Mouse (Mus musculus) kidney, embryonic 16.5 days (tissue): ENCODE measurements around the gene Gm10840. TPM values are rescaled to one million over a fixed set of nuclear protein-coding genes. Genes with fewer than 3 reads are reported as not detected.

Experiments used
- ATAC-seq: fragments of 200-750 bp; cut with Nextera tagmentation; 2 replicates; pipeline ENCODE4 v1.8.0; 2017; ENCODE audit warnings: moderate TSS enrichment; ENCODE audit not compliant: low FRiP score, low TSS enrichment
- H3K27ac ChIP-seq: fragments of 300-500 bp; sonication (generic); 2 replicates; pipeline ENCODE4 v1.5.1; 2014; ENCODE audit warnings: low read length
- H3K27me3 ChIP-seq: fragments of 300-500 bp; sonication (generic); 2 replicates; pipeline ENCODE4 v1.6.1; 2014; ENCODE audit warnings: low read length, control low read depth, mixed read lengths; ENCODE audit not compliant: insufficient read depth
- H3K36me3 ChIP-seq: fragments of 300-500 bp; sonication (generic); 2 replicates; pipeline ENCODE4 v1.6.1; 2014; ENCODE audit warnings: low read length, control low read depth, mixed read lengths; ENCODE audit not compliant: insufficient read depth
- H3K4me1 ChIP-seq: fragments of 300-500 bp; sonication (generic); 2 replicates; pipeline ENCODE4 v1.6.1; 2014; ENCODE audit warnings: low read length, control low read depth, mixed read lengths; ENCODE audit not compliant: insufficient read depth
- H3K4me2 ChIP-seq: fragments of 300-500 bp; sonication (generic); replicated peaks from 2 replicates; pipeline ENCODE4 v1.6.1; 2014; ENCODE audit warnings: low read depth, low read length
- H3K4me3 ChIP-seq: fragments of 300-500 bp; sonication (generic); 2 replicates; pipeline ENCODE4 v1.5.1; 2014; ENCODE audit warnings: mild to moderate bottlenecking, low read length
- H3K9ac ChIP-seq: fragments of 300-500 bp; sonication (generic); replicated peaks from 2 replicates; pipeline ENCODE4 v1.6.1; 2014; ENCODE audit warnings: low read length
- H3K9me3 ChIP-seq: fragments of 300-500 bp; sonication (generic); 2 replicates; pipeline ENCODE4 v1.6.1; 2016; ENCODE audit warnings: low read length, control low read depth
- WGBS: fragments of 180-500 bp; shearing (Covaris S2); extraction: QIAGEN DNeasy Blood & Tissue Kit; methylation state at CpG from one replicate; pipeline ENCODE4 v1.1.7; 2014; 5-methylcytosine and 5-hydroxymethylcytosine counted together
- polyA plus RNA-seq: library from polyadenylated mRNA; unstranded; fragments of >200 nt; fragmentation: Nextera tagmentation; extraction: Ambion mirVana; gene quantifications from 2 replicates; pipeline ENCODE4 v1.2.1, GENCODE M21; 2015

Gm10840 gene
- polyA plus RNA-seq, 1 experiment from 2014 or later = not detected

DNA sequence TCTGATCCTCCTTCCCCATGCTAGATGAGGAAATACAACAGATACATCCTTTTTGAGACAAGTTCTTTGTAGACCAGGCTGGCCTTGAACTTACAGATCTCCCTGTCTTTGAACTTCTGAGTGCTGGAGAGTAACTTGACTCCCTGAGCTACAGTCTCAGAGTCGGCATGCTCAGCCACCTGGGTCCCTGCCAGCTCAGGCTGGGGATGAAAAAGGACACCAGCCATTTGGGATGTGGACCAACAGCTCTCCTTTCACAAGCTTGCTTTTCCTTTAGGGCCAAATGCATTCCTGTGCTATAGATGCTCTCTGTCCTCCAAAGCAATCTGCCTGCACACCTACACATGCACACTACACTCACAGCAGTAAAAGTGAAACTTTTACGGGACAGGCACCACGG, 14.4 kb downstream of the Gm10840 start:
- ATAC-seq = no peak
- H3K4me1 ChIP-seq = no peaks in the 10 kb centered on the region
- WGBS = 32% methylated on average over 3 of the region's 3 CpGs
- H3K4me2 ChIP-seq = no peak overlapping the region
- H3K36me3 ChIP-seq = 0 out of 2 replicates have a peak, but pooled peaks cover 7% of the 10 kb centered on the region
- no peaks in the 10 kb centered on the region for H3K27me3 ChIP-seq
- no peak overlapping the region for H3K4me3 ChIP-seq
- no peaks in the 10 kb centered on the region for H3K9me3 ChIP-seq
- no peak overlapping the region for H3K9ac ChIP-seq
- H3K27ac ChIP-seq = no peak overlapping the region

DNA sequence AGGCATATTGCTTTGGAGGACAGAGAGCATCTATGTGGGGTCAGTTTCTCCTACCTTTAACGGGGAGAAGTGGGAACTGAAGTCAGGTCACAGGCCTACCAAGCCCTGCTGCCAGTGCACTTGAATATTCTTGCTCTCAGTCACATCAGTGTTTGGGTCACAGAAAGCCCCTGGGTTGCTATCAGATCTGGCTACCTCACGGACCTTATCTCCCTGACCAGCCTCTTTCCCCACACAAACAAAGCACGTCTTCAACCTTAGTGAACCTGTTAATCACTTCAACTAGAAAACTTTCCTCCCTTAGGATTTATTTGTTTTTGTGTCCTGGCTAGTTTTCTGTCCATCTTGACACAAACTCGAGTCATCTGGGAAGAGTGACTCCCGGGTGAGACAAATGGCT, 15.7 kb downstream of the Gm10840 start:
- no peak for ATAC-seq
- Histone ChIP-seq H3K9ac (no peak overlapping the region), H3K4me1 (no peaks in the 10 kb centered on the region), H3K9me3 (no peaks in the 10 kb centered on the region), H3K4me2 (no peak overlapping the region), H3K27ac (no peak overlapping the region), H3K36me3 (0 out of 2 replicates have a peak, but pooled peaks cover 4% of the 10 kb centered on the region), H3K4me3 (no peak overlapping the region), H3K27me3 (no peaks in the 10 kb centered on the region)
- 66% methylated on average over 5 of the region's 5 CpGs for WGBS

DNA sequence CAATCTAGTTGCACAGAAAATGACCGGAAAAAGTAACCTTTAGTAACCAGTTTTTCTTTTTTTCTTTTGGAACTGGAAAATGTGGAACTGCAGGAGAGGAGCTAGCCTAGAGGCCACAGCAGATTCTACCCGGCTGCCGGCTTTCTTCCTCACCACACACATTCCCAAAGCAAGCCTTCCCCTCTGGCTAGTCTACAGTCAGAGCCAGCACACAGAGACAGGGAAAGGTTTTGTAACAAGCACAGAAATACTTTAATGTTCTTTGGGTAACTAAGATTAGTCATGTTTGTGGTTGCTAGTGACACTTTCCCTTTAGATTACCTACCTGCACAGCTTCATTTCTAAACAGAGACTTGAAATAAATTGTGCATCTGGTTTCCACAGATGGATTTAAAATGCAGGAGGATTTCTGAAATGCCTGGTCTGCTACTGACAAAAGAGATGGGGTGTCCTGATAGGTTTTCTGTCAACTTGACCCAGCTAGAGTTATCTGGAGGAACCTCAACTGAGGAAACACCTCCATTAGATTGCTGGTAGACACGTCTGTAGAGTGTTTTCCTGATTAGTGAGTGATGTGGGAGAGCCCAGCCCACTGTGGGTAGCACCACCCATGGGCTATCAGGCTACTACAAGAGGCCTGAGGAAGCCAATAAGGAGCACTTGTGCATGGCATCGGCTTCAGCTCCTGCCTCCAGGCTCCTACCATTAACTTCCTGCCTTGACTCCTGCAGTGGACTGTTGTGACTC, 17.6 kb downstream of the Gm10840 start:
- H3K27me3 ChIP-seq = no peaks in the 10 kb centered on the region
- H3K36me3 ChIP-seq = 0 out of 2 replicates have a peak, but pooled peaks cover 5% of the 10 kb centered on the region
- no peak overlapping the region for H3K4me2 ChIP-seq
- H3K4me3 ChIP-seq = no peak overlapping the region
- no peak for ATAC-seq
- no peaks in the 10 kb centered on the region for H3K9me3 ChIP-seq
- no peaks in the 10 kb centered on the region for H3K4me1 ChIP-seq
- no peak overlapping the region for H3K27ac ChIP-seq
- no peak overlapping the region for H3K9ac ChIP-seq
- 73% methylated on average over 5 of the region's 5 CpGs for WGBS

- Histone ChIP-seq H3K4me3 (no peak overlapping the region), H3K27ac (no peak overlapping the region), H3K27me3 (no peaks in the 10 kb centered on the region), H3K36me3 (0 out of 2 replicates have a peak, but pooled peaks cover 7% of the 10 kb centered on the region), H3K9ac (no peak overlapping the region), H3K9me3 (no peaks in the 10 kb centered on the region), H3K4me1 (no peaks in the 10 kb centered on the region), H3K4me2 (no peak overlapping the region)
- WGBS = 80% methylated on average over 7 of the region's 7 CpGs
- ATAC-seq = no peak
Measured at GRCm38 (mm10) chr11:106179711-106180448, 19.2 kb downstream of the Gm10840 start.

DNA sequence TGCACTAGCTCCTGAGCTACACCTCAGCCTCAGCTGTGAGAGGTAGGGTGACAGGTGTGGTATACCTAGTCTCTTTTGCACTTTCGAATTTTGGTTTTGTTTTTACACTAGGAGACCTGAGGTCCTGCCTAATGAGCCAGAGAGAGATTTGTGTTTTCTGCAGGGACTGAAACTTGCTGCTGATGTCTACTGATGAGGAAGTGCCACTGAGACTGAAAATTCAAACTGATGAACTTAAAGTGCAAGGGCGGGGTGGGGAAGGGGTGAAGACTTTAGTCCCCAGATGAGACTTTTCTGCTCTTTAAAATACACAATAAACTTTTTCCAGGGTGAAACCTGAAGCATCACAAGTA, 19.8 kb downstream of the Gm10840 start:
- H3K9me3 ChIP-seq = no peaks in the 10 kb centered on the region
- H3K4me3 ChIP-seq = no peak overlapping the region
- ATAC-seq = no peak

GRCm38 (mm10) chr11:106187326-106187725, 26.7 kb downstream of the Gm10840 start:
- H3K36me3 ChIP-seq = 0 out of 2 replicates have a peak, but pooled peaks cover 10% of the 10 kb centered on the region
- H3K4me2 ChIP-seq = no peak overlapping the region
- WGBS = 86% methylated on average over 4 of the region's 4 CpGs
- H3K4me1 ChIP-seq = peaks cover 3% of the 10 kb centered on the region
- no peaks in the 10 kb centered on the region for H3K27me3 ChIP-seq
- no peak overlapping the region for H3K4me3 ChIP-seq
- no peak for ATAC-seq
- no peak overlapping the region for H3K9ac ChIP-seq
- H3K27ac ChIP-seq = no peak overlapping the region
- H3K9me3 ChIP-seq = no peaks in the 10 kb centered on the region

More for the DNA sequence above, 19.8 kb downstream of the Gm10840 start:
- Histone ChIP-seq H3K27me3 (no peaks in the 10 kb centered on the region), H3K36me3 (0 out of 2 replicates have a peak, but pooled peaks cover 7% of the 10 kb centered on the region), H3K9ac (no peak overlapping the region), H3K4me1 (no peaks in the 10 kb centered on the region), H3K27ac (no peak overlapping the region), H3K4me2 (no peak overlapping the region)
- 72% methylated on average over 2 of the region's 2 CpGs for WGBS

- H3K36me3 ChIP-seq = peaks cover 5% of the 10 kb centered on the region; the same call in 1 of the 2 replicates
- peaks cover 7% of the 10 kb centered on the region for H3K4me1 ChIP-seq
Measured at GRCm38 (mm10) chr11:106191716-106192115, 31.1 kb downstream of the Gm10840 start.

DNA sequence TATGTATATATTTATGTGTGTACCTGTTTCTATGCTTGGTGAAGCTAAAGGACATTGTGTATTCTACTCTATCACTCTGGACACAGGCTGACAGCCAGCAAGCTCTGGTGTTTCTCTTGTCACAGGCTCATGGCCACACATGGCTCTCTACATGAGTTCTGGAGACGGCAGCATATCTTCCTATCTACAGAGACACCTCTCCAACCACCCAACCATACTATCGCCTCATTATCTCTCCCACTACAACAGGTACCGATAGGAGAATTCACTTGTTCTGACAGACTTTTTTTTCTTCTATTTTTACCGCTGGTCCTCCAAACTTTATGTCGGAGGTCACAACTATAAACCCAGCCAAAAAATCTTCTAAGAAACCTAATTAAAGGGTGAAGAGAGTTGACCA, 31.6 kb downstream of the Gm10840 start:
- peak overlapping the region; percentile 75 for H3K4me3 ChIP-seq
- H3K27me3 ChIP-seq = no peaks in the 10 kb centered on the region
- peak overlapping the region; percentile 42; the same call in 1 of the 2 replicates for H3K9ac ChIP-seq
- ATAC-seq = no peak
- peak overlapping the region; percentile 83 for H3K4me2 ChIP-seq
- peaks cover 7% of the 10 kb centered on the region; the same call in 1 of the 2 replicates for H3K36me3 ChIP-seq
- 70% methylated on average over 5 of the region's 5 CpGs for WGBS
- H3K9me3 ChIP-seq = no peaks in the 10 kb centered on the region
- H3K27ac ChIP-seq = peak overlapping the region; percentile 51; the same call in 1 of the 2 replicates
- H3K4me1 ChIP-seq = peaks cover 7% of the 10 kb centered on the region

More at GRCm38 (mm10) chr11:106191716-106192115, 31.1 kb downstream of the Gm10840 start:
- H3K9me3 ChIP-seq = no peaks in the 10 kb centered on the region
- H3K9ac ChIP-seq = no peak overlapping the region
- no peak overlapping the region for H3K4me2 ChIP-seq
- ATAC-seq = no peak
- 97% methylated on average over 3 of the region's 3 CpGs for WGBS
- no peak overlapping the region for H3K4me3 ChIP-seq
- no peak overlapping the region for H3K27ac ChIP-seq
- H3K27me3 ChIP-seq = no peaks in the 10 kb centered on the region

GRCm38 (mm10) chr11:106192657-106193370, 32.2 kb downstream of the Gm10840 start:
- peak overlapping the region; percentile 78 for H3K9ac ChIP-seq
- no peaks in the 10 kb centered on the region for H3K9me3 ChIP-seq
- no peaks in the 10 kb centered on the region for H3K27me3 ChIP-seq
- H3K4me1 ChIP-seq = peaks cover 7% of the 10 kb centered on the region
- peak overlapping the region; percentile 75 for H3K4me3 ChIP-seq
- peak; percentile 20 for ATAC-seq
- peak overlapping the region; percentile 83 for H3K4me2 ChIP-seq
- peak overlapping the region; percentile 89 for H3K27ac ChIP-seq
- peaks cover 11% of the 10 kb centered on the region; the same call in 1 of the 2 replicates for H3K36me3 ChIP-seq
- 7% methylated on average over 19 of the region's 19 CpGs for WGBS
